Mouse (Mus musculus) layer of hippocampus, adult 2 months (tissue): ENCODE data around the gene Plekha4. TPM values are rescaled to one million over a fixed set of nuclear protein-coding genes. Genes with fewer than 3 reads are reported as not detected.
"Not testable (repeated sequence)": the region's sequence is repeated elsewhere in the genome, so short reads cannot be mapped to it uniquely, and the experiment has no call there.

Experiments
- DNase-seq, 2 experiments: peaks; one replicate each; pipeline ENCODE4 v3.0.0; 2022; ENCODE audit warnings: low spot score in 2 of 2
- H3K27ac ChIP-seq: fragments of 200-600 bp; 2 replicates; pipeline ENCODE4 v1.8.1; 2022
- H3K4me3 ChIP-seq: fragments of 200-600 bp; 2 replicates; pipeline ENCODE4 v1.8.1; 2022; ENCODE audit warnings: mild to moderate bottlenecking
- CTCF ChIP-seq: fragments of 200-600 bp; conservative IDR thresholded peaks from 2 replicates; pipeline ENCODE4 v1.8.1; 2022; ENCODE audit warnings: antibody characterized with exemption, mild to moderate bottlenecking, moderate library complexity
- long read RNA-seq, 2 experiments: library from polyadenylated mRNA; stranded (forward); transcript quantifications; one replicate each; pipeline ENCODE4 v2.0.0; 2021; ENCODE audit warnings: borderline mapping rate in 2 of 2
- total RNA-seq, 2 experiments: library from RNA; stranded (reverse); gene quantifications; 2 replicates each; pipeline ENCODE4 v1.2.3; 2021

The Plekha4 gene
- under 1 TPM; 0.52 to 0.79 TPM for total RNA-seq
- long read RNA-seq, experiment 1, result 0 reads
- long read RNA-seq, experiment 2, result 0 reads

DNA sequence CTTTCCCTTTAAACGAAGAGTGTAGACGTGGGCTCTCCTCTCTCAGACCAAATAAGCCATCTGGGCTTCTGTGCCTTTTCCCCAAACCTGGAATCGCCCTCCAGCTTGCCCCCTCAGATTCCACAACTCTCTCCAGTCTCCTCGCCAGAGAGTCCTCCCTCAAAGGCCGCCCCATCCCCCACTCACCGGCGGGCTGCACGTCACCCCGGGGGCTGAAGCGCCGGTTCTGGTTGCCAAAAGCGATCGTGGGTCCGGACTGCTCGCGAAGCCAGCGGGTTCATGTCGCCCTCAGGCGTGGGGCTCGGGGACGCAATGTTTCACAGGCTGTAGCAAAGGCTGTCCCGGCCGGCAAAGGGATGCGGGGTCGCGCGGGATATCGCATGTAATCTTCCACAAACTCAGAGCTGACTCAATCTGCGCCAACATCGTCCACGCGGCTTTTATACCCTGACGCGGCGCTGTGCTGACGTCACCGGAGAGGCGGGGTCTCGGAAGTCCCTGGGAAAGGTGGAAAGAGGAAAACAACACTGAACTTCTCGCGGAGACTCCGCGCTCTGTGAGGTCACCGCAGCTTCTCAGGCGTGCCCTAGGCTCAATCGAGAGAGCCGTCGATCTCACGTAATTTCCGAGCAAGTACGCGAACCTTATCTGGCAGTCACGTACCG lies at the start of gene Plekha4, which contains the start of gene Ppp1r15a:
Gene Plekha4 (plus strand): TSS at position 522 of the 665 bp plus-strand sequence.
Gene Ppp1r15a (minus strand): TSS at position 460 of the 665 bp plus-strand sequence.
- no peak for TF ChIP-seq CTCF
- Histone ChIP-seq H3K27ac (peak within 1 kb of the TSS; percentile 98), H3K4me3 (peak within 1 kb of the TSS; percentile 95)
- DNase-seq, result peak; percentile 92 to 95

DNA sequence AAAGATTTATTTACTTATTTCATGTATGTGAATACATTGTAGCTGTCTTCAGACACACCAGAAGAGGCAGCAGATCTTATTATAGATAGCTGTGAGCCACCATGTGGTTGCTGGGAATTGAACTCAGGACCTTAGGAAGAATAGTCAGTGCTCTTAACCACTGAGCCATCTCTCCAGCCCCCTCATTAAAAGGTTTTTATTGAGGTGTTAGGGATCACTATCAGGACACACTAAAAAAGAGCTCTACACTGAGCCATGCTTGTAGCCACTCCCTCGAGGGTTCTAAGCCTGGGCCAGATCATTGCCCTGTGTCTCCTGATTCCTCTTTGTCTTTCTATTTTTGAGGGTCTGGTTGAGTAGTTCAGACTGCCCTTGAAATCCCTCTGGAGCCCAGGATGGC lies 49.7 kb upstream of the Plekha4 start:
- no peak overlapping the region for H3K4me3 ChIP-seq
- TF ChIP-seq CTCF, result no peak
- H3K27ac ChIP-seq, result no peak overlapping the region
- DNase-seq, result no peak

DNA sequence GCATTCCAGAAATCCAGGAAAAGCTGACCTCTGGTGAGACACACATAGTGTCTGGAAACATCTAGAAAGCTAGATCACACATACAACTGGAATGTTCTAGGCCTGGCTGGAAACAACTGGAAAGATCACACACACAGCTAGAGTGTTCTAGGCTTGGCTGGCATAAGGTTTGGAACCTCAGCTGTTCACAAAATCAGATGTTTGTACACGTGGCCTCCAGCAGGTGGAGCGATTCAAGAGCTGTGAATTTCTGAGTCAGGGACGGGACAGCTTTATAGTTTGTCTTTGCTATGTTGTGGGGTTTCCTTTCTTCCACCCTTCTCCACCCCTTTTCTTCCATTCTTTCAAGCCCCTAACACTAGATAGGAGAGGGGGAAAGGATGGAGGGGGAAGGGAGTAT lies 49.1 kb upstream of the Plekha4 start:
- peak; percentile 81 for TF ChIP-seq CTCF
- peak; percentile 54 to 57 for DNase-seq
- Histone ChIP-seq H3K4me3 (no peak overlapping the region), H3K27ac (no peak overlapping the region)

DNA sequence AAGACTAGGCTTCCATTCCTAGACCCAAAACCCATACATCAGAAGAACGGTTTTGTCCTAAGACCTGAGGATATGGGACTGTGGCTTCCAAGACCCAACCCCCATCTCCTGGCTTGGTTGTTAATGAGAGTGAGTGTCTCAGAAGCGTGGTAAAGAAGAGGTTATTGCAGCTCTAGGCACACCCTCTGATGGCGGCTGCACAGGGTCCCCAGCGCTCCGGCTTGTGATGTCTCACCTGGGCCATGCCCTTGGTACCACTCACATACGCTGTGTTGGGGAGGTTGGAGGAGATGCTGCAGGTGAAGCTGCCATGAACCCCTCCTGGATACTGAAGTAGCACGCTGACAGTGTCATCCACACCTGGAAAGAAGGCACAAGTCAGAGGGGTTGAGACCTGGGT lies 47.4 kb upstream of the Plekha4 start:
- Histone ChIP-seq H3K4me3 (no peak overlapping the region), H3K27ac (no peak overlapping the region)
- no peak for DNase-seq
- no peak for TF ChIP-seq CTCF

DNA sequence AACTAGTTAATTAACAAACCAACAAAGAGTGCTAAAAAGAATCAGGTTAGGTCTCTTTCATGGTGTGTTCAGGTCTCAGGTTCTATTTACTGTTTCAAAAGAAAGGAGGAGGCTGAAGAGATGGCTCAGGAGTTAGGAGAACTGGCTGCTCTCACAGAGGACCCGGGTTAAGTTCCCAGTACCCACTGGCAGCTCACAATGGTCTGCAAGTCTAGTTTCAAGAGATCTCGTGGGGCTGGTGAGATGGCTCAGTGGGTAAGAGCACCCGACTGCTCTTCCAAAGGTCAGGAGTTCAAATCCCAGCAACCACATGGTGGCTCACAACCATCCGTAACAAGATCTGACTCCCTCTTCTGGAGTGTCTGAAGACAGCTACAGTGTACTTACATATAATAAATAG lies 45.8 kb upstream of the Plekha4 start:
- DNase-seq, H3K4me3 ChIP-seq, H3K27ac ChIP-seq: not testable (repeated sequence)

DNA sequence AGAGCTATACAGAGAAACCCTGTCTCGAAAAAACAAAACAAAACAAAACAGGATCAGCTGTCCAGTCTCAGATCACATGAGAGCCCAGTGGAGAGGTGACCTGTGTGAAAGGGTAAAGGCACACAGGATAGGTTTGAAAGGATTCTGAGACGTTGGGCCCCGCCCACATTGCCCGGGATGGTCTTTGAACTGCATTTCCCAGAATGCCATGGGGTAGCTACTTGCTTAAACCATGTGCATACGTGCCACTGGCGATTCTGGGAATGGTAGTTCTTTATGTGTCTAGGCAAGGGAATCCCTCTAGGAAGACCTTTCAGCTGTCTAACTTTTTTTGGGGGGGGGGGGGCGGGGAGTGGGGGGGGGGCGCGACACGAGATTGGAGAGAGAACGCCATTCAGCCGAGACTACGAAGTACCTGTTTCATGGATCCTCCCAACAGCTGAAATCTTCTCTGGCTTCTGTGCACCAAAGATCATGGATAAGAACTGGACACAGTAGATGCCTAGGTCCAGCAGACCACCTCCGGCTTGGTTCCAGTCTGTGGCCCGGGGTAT lies 44.7 kb upstream of the Plekha4 start, which contains the start of gene Tulp2:
Gene Tulp2 (plus strand): TSS at position 504 of the 554 bp plus-strand sequence.
- H3K4me3 ChIP-seq, result no peak within 1 kb of the TSS
- DNase-seq, result peak; percentile 69 to 75
- TF ChIP-seq CTCF, result no peak

DNA sequence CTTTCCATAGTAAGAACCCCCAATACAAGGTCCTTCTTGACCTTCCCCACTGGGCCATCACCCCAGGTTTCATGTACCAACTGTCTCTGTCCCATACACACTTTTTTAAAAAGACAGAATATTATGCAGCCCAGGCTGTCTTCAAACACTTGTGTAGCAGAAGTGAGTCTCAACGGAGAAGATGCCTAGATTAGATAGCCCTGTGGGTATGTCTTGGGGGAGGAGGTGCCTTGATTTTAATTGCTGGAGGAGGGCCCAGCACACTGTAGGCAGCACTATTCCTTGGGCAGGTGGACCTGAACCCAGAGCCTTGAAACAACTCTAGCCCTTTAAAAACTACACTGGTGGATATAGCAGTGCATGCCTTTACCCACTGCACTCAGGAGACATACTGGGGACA lies 44.0 kb upstream of the Plekha4 start:
- no peak overlapping the region for H3K4me3 ChIP-seq
- DNase-seq, result no peak
- TF ChIP-seq CTCF, result no peak
- H3K27ac ChIP-seq, result no peak overlapping the region

More for the DNA sequence above, 44.7 kb upstream of the Plekha4 start, which contains the start of gene Tulp2:
- H3K27ac ChIP-seq, result no peak within 1 kb of the TSS

DNA sequence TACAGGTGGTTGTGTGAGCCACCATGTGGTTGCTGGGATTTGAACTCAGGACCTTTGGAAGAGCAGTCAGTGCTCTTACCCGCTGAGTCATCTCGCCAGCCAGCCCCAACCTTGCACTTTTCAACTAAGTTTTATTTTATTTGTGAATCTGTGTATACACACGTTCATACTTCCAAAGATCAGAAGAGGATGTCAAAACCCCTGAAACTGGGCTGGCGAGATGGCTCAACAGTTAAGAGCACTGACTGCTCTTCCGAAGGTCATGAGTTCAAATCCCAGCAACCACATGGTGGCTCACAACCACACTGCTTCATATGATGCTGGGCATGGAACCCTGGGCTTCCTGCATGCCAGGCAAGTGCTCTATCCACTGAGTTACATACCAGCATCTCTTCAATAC lies 41.1 kb upstream of the Plekha4 start:
- not testable (repeated sequence) for DNase-seq, H3K4me3 ChIP-seq, H3K27ac ChIP-seq

DNA sequence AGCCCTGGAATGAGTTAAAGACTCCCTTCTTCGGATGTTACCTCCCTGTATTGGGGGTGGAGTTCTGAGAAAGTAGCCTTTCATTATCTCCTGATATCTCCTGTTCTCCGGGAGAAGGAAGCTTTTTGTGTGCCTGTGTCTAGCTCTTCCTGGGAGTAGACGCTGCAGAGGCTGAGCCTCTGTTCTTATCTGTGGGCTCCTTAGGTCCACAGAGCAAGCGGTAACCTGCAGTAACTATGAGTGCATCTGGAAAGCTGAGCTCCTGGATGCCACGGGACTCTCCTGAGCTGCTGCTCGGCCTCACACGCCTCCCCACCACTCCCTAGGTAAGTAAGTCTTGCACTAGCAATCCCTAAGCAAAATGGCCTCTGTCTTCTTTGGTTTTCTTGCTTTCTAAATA lies 40.0 kb upstream of the Plekha4 start:
- DNase-seq, result no peak
- Histone ChIP-seq H3K27ac (no peak overlapping the region), H3K4me3 (no peak overlapping the region)
- no peak for TF ChIP-seq CTCF

DNA sequence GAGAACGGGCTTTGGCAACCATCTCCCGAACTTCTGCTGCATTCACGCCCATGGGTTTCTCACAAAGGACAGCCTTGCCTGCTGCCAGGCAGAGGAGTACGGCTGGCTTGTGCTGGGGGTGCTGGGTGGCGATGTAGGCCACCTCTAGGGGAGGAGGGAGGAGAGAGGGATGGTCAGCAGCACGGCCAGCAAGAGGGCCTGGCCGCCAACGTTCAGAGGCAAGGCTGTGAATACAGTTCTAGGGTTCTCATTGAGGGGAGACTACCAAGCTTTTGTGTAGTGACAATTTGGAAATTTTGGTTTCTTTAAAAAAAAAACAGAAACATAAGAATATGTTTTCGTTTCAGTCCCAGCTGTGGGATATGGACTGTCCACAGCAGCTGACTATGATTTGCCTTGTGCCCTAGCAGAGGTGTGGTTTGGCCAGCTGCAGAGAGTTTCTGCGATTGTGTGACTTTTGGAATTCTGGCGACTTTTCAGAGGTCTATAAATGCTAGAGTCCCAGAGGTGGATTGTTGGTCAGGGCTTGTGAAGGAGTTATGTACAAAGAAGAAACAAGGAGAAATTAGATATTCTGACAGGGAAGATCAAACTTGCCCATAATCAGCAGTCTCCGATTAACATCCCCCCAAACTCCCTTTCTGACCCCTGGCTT lies 39.2 kb upstream of the Plekha4 start, which contains the start of gene Gm45808:
Gene Gm45808 (minus strand): TSS at position 51 of the 655 bp plus-strand sequence.
- TF ChIP-seq CTCF, result no peak
- DNase-seq, result no peak
- Histone ChIP-seq H3K4me3 (no peak within 1 kb of the TSS), H3K27ac (no peak within 1 kb of the TSS)

DNA sequence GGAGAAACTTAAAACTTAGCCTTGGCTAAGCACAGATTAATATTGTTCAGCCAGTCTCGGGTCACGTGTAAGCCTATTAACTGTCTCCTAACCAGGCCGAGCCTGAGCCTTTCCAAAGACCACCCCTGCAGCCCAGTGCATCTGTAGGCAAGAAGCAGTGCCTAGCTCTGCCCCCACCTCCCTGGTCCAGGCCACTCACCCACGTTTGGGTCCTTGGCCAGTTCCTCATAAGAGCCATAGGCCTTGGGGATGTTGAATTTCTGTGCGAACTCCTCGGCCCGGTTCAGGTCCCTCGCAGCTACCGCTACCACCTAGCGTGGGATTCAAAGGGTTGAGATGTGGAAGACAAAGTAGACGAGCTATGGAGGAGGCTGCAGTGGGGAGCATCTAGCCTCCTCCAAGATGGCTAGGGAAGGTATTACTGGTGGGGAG lies 38.3 kb upstream of the Plekha4 start:
- no peak for DNase-seq
- no peak for TF ChIP-seq CTCF
- no peak overlapping the region for H3K4me3 ChIP-seq
- H3K27ac ChIP-seq, result no peak overlapping the region; the same call in 1 of the 2 replicates

DNA sequence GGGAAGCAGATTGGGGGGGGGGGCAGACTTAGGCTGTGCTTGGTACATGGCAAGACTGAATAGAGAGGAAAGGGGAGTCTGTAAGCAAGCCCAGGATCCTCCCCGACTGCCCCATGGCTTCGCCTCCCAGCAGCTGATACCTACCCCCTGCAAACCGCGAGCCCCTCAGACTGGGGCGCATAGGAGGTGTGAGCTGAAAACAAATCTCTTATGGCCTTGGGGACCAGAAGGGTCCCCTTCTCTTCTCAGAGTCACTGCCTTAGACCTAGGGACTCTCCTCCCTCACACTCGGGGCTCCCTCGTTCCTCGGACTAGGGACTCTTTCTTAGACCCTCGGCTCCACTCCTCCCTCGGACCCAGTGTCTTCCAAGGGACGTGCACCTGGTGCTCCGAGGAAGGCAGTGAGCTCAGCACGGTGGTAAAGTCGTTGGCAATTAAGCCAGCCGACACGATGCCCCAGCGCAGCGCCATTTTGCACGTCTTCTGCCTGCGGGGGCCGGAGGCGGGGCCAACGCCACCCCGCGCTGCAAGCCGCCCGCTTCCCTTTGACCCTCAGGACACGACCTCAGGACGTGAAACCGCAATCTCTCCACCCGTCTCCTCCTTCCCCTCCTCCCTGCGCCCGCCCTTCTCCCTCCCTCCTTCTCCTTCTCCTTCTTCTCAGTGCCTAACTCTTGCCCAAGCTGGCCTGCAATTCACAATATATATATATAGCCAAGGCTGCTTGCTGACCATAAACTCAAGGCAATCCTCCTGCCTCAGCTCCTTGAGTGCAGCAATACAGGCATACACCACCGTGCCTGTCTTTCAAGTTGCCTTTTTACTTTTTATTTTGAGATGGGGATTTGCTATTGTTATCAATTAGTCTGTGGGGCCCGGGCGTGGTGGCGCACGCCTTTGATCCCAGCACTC lies 37.6 kb upstream of the Plekha4 start, which contains the start of gene Dhdh:
Gene Dhdh (minus strand): TSS at position 513 of the 912 bp plus-strand sequence.
- peak in 1 of 2 experiments; percentile 35 for DNase-seq
- peak within 1 kb of the TSS; percentile 60 for H3K4me3 ChIP-seq
- no peak for TF ChIP-seq CTCF
- peak within 1 kb of the TSS; percentile 67 for H3K27ac ChIP-seq
